Comparison of ENCODE assay signal across 9 mouse cellular contexts in genomic region chr3:18625395-18626328, GRCm38 (mm10).
DNase-seq lines count a peak whose midpoint lies in the region; ATAC-seq and TF ChIP-seq lines count a peak whose summit lies in the region.
"Had no signal": no experiment of that assay in that cellular context is flagged by ENCODE, and none has a peak within 500 bp of the region (broad histone marks: within the 10 kb centered on the region; RNA-seq: fewer than 3 reads in every experiment).

No protein-coding gene starts in this region.

- WGBS in lung, adult 2 months, result 34% methylated on average over 32 of the region's 32 CpGs
- WGBS in large intestine, adult 2 months, result 24% methylated on average over 32 of the region's 32 CpGs
- 4% methylated on average over 32 of the region's 32 CpGs for WGBS in stomach, embryonic 14.5 days

- TF ChIP-seq POLR2A in lung, adult 2 months (IDR thresholded peaks at IDR 0.05; ENCODE audit: borderline replicate concordance, extremely low read depth, low read depth, low read length), result no peak

- H3K4me3 ChIP-seq in lung, adult 2 months (replicated peaks; ENCODE audit: extremely low read depth, low read depth, low read length), result no peak overlapping the region
- peak overlapping the region; percentile 27 for H3K4me3 ChIP-seq in stomach, embryonic 14.5 days (ENCODE audit: low read depth, low read length)

- H3K4me1 ChIP-seq in lung, adult 2 months (ENCODE audit: control insufficient read depth, insufficient read depth, low read length), result peaks cover 11% of the 10 kb centered on the region
- H3K4me1 ChIP-seq in stomach, embryonic 14.5 days (ENCODE audit: control insufficient read depth, insufficient read depth, low read length), result 0 out of 2 replicates have a peak, but pooled peaks cover 3% of the 10 kb centered on the region

- peak overlapping the region; percentile 79 for H3K27ac ChIP-seq in stomach, embryonic 14.5 days (ENCODE audit: low read length)

- peak overlapping the region; percentile 42 for H3K4me2 ChIP-seq in stomach, embryonic 14.5 days (replicated peaks; ENCODE audit: low read depth, low read length)

- no peak for TF ChIP-seq CTCF in lung, adult 2 months (IDR thresholded peaks at IDR 0.05; ENCODE audit: insufficient read depth, low read length)

- no peaks in the 10 kb centered on the region for H3K36me3 ChIP-seq in stomach, embryonic 14.5 days (ENCODE audit: control insufficient read depth, insufficient read depth, low read length)

- H3K9me3 ChIP-seq in stomach, embryonic 14.5 days (ENCODE audit: control insufficient read depth, low read depth, low read length), result no peaks in the 10 kb centered on the region
- H3K9me3 ChIP-seq: megakaryocyte, embryonic 14.5 days had no signal

- peak; percentile 14 for DNase-seq in lung, adult 2 months
- no peak for DNase-seq in lung, adult 18-20 months
- peak; percentile 80 for DNase-seq in embryo, embryonic 10 days (ENCODE audit: low spot score)
- peak; percentile 11 to 28 for DNase-seq in heart, postnatal 14 days
- peak; percentile 14 for DNase-seq in large intestine, adult 2 months (ENCODE audit: low read depth, low spot score)
- peak; percentile 24 for DNase-seq in lung, postnatal 10 days

- intact Hi-C loops in heart, postnatal 14 days (cut with DNase I), result no loop called here

- ATAC-seq in stomach, embryonic 14.5 days (ENCODE audit: insufficient number of reproducible peaks, insufficient read depth, low FRiP score, low read depth), result peak; percentile 50; the same call in 1 of the 2 replicates
- no peak for ATAC-seq in erythroblast, adult 5-6 weeks (replicated peaks; ENCODE audit: low FRiP score, poor library complexity, severe bottlenecking)

- no peaks in the 10 kb centered on the region for H3K27me3 ChIP-seq in stomach, embryonic 14.5 days (ENCODE audit: control insufficient read depth, insufficient read depth, low read length)
- H3K27me3 ChIP-seq: megakaryocyte, embryonic 14.5 days had no signal

- no peak overlapping the region; the same call in 1 of the 2 replicates for H3K9ac ChIP-seq in stomach, embryonic 14.5 days (replicated peaks; ENCODE audit: low read depth, low read length)

Comparison
In these comparisons a context has a peak if more than half of its experiments do, and no peak if none do; other contexts are left out.
1. DNase-seq: peak in lung, adult 2 months (single experiment), embryo, embryonic 10 days (single experiment), heart, postnatal 14 days (2 of 2), large intestine, adult 2 months (single experiment) and lung, postnatal 10 days (single experiment); none in lung, adult 18-20 months (0 of 2).